Mouse (Mus musculus) spleen, postnatal 14 days (tissue): ENCODE results near the gene Mymx.

Experiments
- DNase-seq, 2 experiments: peaks; one replicate each; pipeline ENCODE4 v3.0.0; 2021 to 2022; ENCODE audit warnings: low spot score in 2 of 2

The Mymx gene

DNA sequence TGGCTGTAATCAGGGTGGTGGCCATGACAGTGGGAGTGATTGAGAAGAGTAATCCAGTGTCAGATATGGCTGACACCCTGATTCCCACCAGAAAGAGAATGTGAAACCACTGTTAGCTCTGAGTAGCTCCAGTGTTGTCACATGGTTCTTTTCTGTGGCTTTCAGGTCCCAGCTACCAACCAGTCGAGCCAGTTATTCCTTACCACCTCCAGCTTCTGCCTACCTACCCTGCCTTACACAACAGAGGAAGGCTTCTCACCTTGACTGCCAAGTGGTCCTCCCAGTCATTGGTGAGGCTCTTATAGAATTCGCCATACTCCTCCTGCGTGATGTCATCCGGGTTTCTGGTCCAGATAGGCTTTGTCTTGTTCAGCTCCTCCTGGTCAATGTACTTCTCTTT lies 31.9 kb downstream of the Mymx start:
- no peak for DNase-seq

DNA sequence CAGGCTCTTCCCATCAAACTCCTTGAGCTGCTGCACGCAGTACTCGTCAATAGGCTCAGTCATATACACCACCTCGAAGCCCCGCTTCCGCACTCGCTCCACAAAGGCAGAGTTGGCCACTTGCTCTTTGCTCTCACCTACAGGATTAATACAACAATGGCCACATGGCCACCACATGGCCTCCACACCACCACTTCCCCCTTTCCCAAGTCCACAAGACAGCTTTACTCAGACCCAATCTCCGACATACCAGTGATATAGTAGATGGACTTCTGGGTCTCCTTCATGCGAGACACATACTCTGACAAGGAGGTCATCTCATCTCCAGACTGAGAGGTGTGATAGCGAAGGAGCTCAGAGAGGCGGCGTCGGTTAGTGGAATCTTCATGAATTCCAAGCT lies 32.9 kb downstream of the Mymx start:
- DNase-seq: no peak

DNA sequence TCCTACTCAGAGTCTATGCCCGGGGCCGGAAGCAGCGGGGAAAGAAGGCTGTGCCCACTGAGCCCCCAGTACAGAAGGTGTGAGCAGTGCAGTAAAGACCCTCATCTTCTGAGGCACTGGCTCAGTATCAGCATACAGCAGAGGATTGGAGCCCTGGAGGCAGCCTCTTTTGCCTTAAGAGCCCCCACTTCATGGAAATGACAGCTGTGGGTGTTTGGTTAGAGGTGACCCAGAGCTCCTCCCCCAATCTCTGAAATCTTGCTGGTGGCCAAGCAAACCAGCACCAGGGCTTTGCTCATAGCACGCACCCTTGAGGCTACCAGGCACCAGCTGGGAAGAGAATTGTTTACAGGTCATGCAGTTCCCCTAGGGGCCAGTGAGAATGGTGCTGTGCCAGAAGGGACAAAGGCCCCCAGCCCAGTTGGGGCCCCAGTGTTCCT lies 34.7 kb downstream of the Mymx start:
- no peak for DNase-seq

DNA sequence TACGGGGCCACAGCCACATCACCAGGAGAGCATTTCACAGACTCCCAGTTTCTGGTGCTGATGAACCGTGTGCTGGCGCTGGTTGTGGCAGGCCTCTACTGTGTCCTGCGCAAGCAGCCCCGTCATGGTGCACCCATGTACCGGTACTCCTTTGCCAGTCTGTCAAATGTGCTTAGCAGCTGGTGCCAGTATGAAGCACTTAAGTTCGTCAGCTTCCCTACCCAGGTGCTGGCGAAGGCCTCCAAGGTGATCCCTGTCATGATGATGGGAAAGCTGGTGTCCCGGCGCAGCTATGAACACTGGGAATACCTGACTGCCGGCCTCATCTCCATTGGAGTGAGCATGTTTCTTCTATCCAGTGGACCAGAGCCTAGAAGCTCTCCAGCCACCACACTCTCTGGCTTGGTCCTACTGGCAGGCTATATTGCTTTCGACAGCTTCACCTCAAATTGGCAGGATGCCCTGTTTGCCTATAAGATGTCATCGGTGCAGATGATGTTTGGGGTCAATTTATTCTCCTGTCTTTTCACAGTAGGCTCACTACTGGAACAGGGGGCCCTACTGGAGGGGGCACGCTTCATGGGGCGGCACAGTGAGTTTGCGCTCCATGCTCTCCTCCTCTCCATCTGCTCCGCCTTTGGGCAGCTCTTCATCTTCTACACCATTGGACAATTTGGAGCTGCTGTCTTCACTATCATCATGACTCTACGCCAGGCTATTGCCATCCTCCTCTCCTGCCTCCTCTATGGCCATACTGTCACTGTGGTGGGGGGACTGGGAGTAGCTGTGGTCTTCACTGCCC lies 35.3 kb downstream of the Mymx start:
- no peak for DNase-seq

DNA sequence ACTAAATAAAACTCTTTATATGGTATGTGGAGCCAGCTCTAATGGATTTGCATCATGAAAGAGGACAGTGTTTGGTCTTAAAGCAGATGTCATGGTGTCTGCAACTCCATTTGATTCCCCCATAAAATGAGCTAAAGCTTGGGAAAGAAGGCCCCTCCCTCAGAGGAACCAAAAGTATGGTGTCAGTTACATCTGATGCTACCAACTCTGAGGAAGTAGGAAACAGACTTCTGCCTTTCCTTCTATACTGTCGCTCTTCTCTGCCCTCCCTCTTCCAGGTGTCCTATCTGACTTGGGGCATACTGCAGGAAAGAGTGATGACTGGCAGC lies 35.9 kb downstream of the Mymx start:
- no peak for DNase-seq

DNA sequence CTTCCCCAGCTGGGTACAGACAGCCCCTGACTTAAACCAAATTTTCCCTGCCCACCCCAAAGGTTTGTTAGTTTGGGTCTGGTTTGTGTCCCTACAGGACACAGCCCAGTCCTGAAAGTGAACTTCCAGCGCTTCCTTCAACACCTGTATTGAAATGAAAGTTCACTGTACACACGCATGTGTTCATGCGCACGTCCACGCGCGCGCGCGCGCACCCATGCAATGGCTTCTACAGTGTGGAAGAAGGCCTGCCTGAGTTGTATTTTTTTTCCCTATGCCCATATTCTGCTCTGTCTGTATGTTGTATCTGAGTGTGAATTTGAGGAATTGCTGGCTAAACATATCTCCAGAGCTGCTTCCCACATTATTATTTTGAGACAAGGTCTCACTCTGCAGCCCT lies 36.8 kb downstream of the Mymx start:
- no peak for DNase-seq

DNA sequence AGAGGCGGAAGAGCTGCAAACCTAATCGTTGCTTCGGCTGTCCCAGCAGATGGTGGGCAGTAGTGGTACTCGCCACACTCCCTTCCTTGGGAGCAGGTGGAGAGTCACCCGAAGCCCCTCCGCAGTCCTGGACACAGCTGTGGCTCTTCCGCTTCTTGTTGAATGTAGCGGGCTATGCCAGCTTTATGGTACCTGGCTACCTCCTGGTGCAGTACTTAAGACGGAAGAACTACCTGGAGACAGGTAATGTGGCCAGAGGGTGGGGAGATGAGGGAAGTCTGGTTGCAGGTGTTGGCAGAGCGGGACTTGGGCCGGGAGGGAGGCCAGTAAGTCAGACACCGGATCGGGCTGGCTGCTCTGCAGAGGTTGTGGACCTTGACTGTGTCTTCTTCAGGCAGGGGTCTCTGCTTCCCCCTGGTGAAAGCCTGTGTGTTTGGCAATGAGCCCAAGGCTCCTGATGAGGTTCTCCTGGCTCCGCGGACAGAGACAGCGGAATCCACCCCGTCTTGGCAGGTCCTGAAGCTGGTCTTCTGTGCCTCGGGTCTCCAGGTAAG lies 37.3 kb downstream of the Mymx start:
- no peak for DNase-seq

DNA sequence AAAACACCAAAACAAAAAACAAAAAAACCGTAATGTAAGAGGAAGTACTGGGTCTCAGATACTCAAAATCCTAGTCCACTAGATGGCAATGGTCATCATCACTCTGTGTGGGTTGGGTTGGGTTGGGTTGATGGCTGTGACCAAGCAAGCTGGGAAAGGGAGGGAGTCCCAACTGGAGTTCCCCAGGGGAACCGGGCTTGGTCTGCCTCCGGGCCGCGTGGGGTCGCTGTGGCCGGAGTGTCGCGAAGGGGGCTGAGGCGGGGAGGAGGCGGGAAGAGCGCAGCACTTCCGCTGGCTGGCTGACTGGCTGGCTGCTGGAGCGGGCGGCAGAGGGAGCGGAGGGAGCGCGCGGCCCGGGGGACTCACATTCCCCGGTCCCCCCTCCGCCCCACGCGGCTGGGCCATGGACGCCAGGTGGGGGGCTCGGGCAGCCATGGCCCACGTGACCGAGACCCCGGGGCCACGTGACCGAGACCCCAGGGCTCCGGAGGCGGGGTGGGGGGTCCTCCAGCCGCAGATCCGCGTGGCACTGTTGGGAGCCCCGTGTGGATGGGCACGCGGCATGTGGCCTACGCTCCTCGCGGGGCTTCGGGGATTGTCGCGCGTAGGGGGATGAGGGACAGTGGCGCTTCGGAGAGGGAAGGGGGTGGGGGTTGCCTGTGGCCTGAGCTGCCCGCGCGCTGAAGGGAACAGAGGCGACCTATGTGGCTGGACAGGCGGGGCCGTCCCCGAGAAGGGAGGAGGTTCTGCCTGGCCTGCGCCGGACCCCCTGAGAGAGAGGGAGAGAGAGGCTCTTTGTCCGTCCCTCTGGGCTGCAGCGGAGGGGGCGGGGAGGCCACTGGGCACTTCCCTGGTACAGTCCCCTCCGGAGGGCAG lies 38.0 kb downstream of the Mymx start, which contains the start of gene Slc35b2:
Gene Slc35b2 (plus strand): TSS at position 220 of the 876 bp plus-strand sequence.
- peak; percentile 75 to 84 for DNase-seq

DNA sequence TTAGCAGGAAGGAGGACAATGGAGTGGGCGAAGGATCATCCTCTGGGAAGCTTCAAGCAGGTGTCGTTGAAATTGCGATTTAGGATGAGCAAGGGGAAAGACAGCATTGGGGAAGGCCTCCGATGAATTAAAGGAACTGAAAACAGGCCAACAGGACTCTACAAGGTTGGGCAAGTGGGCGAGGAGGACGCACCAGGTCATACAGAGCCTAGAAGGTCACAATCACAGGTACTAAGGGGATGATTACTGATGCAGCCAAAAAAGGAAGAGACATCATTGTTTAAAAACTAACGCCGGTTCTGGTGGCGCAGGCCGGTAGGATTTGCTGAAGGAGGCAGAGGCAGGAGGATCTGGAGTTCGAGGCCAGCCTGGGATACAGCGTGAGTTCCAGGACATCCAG lies 38.7 kb downstream of the Mymx start:
- no peak for DNase-seq

DNA sequence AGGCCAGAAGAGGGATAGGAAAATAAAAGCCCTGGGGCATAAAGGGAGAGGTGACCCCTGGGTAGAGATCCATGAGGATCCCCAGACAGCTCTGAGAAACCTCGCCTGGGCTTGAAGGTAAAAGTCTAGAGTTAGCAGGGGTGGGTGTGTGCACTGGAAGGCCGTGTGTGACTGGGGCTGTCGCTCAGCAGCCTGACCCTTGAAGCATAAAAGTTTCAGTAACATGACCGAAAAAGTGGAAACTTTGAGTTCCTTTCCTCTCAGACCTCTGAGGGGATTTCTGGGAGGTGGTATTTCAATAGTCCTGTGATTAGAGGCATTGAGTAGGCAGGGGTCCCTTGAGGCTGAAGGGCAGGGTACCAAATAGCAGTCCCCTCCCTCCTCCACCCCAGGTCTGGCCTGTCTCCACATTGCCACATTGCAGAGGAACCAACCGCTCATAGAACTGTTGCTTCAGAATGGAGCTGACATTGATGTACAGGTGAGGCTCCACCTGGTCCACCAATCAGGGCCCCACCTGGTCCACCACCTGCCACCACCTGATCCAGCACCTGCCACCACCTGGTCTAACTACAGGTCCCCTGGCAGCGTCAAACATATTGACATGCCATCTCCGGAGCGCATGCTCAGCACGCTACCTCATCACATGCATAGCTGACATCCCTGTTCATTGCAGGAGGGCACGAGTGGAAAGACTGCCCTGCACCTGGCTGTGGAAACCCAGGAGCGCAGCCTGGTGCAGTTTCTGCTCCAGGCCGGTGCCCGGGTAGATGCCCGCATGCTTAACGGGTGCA lies 42.0 kb downstream of the Mymx start:
- DNase-seq: no peak

DNA sequence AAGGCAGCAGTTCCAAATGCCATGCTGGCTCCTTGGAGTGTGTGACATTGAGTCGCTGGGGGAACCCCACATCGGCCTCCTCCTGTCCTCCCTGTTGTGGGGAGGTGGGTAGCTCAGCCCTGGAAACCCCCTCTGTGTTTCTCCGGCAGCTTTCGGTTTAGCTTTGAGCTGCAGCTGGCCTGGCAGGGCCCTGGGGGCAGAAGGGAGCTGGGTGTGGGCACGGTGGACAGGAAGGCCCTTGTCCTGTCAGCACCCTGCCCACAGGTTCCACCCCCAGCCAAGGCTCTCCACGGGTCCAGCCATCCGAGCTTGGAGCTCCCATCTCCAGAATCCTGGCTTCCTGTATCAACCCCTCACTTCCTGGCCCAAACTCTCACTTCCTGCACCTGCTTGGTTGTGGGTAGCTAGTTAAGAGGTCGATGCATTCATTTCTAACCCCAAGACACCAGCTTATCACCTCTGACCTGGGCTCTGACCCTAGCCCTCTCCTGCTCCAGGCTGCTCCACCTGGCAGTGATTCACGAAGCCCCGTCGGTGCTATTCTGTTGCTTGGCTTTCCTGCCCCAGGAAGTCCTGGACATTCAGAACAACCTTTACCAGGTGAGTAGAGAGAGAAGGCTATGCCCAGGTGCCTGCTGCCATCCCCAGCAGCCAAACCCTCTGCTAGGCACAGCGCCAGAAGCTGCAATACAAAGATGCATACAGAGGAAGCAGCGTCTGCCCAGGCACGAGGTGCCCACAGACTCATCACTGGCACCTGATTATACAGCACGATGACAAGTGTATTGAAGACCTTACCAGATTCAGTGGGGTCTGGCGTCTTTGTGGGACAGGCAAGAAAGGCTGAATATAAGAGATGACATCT lies 43.7 kb downstream of the Mymx start:
- no peak for DNase-seq

DNA sequence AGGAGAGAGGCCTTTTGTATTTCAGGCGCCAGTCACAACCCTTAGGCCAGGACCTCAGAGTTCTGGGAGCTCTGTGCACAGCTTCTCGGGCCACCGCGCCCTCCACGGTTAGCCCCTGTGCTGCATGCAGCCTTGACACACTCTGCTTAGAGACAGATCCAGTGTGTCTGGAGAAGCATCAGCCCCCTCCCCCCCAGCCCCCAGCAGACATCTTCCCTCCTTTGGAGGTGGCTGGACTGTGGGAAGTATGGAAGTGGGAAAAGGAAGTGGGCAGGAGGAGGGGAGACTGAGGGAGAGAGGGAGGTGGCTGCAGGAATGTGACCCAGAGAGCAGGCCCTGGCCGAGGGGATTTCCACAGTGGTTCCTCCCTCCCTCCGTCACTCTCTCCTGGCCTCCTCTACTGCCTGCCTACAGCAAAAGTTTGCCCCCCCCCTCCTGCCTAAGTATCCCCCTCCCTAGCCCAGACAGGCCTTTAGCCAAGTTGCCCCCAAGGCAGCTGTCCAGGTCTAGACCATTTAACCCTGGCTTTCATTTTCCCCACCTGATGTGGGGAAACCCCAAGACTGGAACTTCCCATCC lies 44.6 kb downstream of the Mymx start:
- DNase-seq: no peak

DNA sequence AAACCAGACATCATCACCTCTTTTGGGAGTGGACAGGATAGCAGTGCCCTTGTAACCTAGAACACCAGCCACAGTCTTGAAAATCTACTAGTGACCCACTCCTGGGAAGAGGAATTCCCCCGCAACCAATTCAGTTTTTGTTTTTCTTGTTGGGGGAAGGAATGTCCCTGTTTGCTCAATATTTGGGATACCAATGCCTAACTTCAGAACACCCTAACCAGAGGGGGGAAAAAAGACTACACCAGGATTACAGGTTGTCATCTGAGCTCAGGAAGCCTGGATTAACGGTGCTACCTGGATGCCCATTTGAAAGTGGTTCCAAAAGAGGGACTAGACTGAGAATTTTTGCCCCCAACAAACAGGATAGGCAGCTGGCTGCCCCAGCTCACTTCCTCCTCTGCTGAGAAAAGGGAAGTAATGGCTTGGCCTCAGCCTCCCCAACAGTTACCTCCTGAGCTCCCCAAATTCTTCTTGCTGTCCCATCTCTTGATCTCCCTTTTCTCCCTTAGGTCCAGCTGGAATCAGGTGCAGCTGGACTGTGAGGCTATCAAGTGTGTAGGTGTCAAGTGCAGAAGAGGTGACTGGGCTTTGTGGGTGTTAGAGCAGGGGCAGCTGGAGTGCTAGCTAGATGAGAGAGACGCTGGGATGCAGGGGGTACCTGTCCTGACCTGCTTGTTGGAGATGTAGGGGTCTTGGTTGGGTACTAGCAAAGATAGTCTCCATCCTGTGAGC lies 45.2 kb downstream of the Mymx start:
- DNase-seq: no peak

DNA sequence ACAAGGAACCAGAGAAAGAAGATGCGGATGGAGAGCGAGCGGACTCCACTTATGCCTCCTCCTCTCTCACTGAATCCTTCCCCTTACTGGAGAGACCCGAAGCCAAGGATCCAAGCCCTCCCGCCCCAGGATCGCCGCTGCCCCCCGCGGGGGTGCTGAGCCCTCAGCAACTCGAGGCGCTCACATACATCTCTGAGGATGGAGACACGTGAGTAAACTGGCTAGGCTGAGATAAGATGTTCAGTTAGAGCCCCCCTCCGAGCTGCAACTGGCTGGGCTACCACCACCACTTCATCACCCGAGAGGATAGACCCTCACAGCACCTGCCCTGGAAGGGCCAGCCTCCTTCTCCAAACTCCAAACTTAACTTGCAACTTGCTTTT lies 45.8 kb downstream of the Mymx start:
- no peak for DNase-seq

DNA sequence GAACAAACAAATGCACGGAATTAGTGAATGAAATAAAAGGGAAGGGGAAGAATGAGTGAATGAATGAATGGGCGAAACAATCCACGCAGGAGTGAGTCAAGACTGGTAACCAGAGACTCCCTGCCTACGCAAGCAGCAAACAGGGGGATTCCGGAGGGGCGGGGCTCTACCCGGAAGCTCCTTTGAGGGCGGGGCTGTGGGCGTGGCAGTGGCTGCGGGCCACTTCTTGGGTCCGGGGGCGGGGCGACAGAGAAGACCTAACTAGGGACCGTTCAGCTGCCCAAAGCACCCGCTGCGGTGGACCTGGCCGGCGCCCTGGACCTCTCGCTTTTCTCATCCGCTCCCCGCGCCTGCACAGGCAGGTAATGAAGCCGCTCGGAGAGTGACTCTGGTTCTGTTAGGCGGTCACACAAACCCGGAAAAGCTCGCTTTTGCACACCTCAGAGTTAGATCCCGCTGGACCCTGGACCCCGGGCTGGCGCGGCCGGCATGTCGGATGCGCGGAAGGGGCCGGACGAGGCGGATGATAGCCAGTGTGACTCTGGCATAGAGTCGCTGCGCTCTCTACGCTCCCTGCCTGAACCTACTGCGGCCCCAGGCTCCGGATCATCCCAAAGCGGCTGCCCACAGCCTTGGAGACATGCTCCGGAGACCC lies 46.3 kb downstream of the Mymx start, which contains the start of gene Nfkbie:
Gene Nfkbie (plus strand): TSS at position 252 of the 655 bp plus-strand sequence.
- peak; percentile 93 to 96 for DNase-seq

DNA sequence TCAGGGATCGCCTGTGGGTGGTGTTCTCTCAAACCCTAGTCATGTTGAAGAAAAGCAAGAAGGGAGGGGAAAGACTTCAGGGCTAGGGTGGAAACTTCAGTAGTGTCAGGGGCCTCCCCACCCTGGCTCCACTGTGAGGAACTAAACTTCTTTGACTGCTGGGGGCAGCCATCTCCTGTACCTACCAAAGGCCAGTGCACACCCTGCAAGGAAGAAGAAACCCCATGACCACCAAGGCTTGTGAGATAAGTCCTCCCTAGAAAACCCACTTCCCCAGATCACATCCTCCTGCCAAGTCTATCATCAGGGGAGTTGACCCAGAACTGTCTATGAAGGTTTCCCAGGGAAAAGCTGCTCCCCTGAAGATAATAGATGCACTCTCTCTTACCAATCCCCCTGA lies 47.5 kb downstream of the Mymx start:
- DNase-seq: no peak

DNA sequence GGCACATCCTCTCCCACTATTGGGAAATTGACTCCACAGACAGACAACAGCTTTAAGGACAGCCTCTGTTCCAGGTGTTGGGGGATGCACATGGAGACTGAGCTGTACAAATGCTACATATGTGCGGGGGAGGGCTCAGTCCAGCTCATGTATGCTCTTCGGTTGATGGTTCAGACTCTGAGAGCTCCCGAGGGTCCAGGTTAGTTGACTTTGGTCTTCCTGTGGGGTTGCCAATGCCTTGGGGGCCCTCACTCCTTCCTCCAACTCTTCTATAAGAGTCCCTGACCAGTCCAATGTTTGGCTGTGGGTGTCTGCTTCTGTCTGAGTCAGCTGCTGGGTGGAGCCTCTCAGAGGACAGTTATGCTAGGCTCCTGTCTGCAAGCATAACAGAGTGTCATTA lies 48.8 kb downstream of the Mymx start:
- DNase-seq: no peak

DNA sequence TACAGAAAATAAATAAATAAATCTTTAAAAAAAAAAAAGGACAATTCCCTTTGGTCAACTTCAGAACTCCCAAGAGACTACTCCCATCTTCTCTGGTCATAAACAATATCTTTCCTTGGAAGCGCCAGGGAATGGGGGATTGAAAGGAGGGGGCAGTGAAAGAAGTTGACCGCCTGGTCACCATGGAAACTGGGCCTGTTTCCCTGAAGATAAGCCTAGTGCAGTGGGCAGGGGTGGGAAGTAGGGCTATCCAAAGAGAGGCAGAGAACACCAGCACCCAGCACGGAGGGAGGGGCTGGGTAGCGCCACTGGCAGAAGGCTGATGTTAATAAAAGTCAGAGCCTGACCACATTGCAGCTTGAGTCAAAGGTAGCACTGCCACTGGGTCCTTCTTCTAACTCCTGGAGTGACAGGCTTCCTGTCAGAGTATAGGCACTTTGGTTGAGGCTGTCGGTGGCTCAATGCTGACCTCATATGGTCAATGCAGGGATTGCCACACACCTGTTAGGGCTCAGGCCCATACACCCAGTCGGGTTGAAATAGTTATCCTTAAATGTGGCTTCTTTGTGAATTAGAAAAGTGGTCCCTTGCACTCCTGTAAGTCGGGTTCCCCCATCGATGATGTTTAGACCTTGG lies 50.0 kb downstream of the Mymx start:
- DNase-seq: peak; percentile 55 to 72
